Mouse (Mus musculus) adrenal gland, postnatal 10 days (tissue): ENCODE results near the gene Frmpd1. TPM values are rescaled to one million over a fixed set of nuclear protein-coding genes. Genes with fewer than 3 reads are reported as not detected.

ENCODE experiments used
- DNase-seq: peaks from one replicate; pipeline ENCODE4 v3.0.0; 2021; ENCODE audit warnings: mixed read lengths
- total RNA-seq, 2 experiments: library from RNA; stranded (reverse); gene quantifications; 2 replicates each; pipeline ENCODE4 v1.2.3; 2021

Frmpd1 gene
- total RNA-seq, 2 experiments from 2014 or later = 6.3 to 7.3 TPM

- no peak for DNase-seq
These were observed 53.6 kb downstream of the Frmpd1 start for GRCm38 (mm10) chr4:45238260-45238659.

GRCm38 (mm10) chr4:45241330-45241729 is 56.7 kb downstream of the Frmpd1 start:
- DNase-seq = no peak

GRCm38 (mm10) chr4:45242163-45242562 is 57.5 kb downstream of the Frmpd1 start:
- DNase-seq = no peak

- no peak for DNase-seq
These were observed 58.7 kb downstream of the Frmpd1 start for GRCm38 (mm10) chr4:45243211-45243902.

- DNase-seq = no peak
These were observed 66.6 kb downstream of the Frmpd1 start for GRCm38 (mm10) chr4:45251265-45251664.

- DNase-seq = peak; percentile 30
These were observed 68.2 kb downstream of the Frmpd1 start for GRCm38 (mm10) chr4:45252861-45253262.

- DNase-seq = peak; percentile 51
These were observed 69.3 kb downstream of the Frmpd1 start for GRCm38 (mm10) chr4:45253839-45254601.

GRCm38 (mm10) chr4:45259232-45259832 is 74.7 kb downstream of the Frmpd1 start:
- DNase-seq = no peak

GRCm38 (mm10) chr4:45261551-45261950 is 76.9 kb downstream of the Frmpd1 start:
- DNase-seq = no peak

GRCm38 (mm10) chr4:45267883-45268282 is 83.2 kb downstream of the Frmpd1 start:
- DNase-seq = no peak

- DNase-seq = peak; percentile 57
These were observed 86.4 kb downstream of the Frmpd1 start for GRCm38 (mm10) chr4:45271041-45271452.

GRCm38 (mm10) chr4:45275770-45276169 is 91.1 kb downstream of the Frmpd1 start:
- DNase-seq = no peak

GRCm38 (mm10) chr4:45279292-45279691 is 94.6 kb downstream of the Frmpd1 start:
- DNase-seq = no peak

- peak; percentile 76 for DNase-seq
These were observed 95.4 kb downstream of the Frmpd1 start for GRCm38 (mm10) chr4:45279981-45280548.

- DNase-seq = no peak
These were observed 101.6 kb downstream of the Frmpd1 start for GRCm38 (mm10) chr4:45286318-45286717.

- no peak for DNase-seq
These were observed 103.2 kb downstream of the Frmpd1 start for GRCm38 (mm10) chr4:45287906-45288305.

GRCm38 (mm10) chr4:45296662-45297564 is 112.2 kb downstream of the Frmpd1 start, which contains the start of gene Trmt10b:
Gene Trmt10b, plus strand, starts transcription at chr4:45297127.
- DNase-seq = peak; percentile 72

GRCm38 (mm10) chr4:45305536-45305935 is 120.9 kb downstream of the Frmpd1 start:
- no peak for DNase-seq

- DNase-seq = no peak
These were observed 123.4 kb downstream of the Frmpd1 start for GRCm38 (mm10) chr4:45308046-45308445.

GRCm38 (mm10) chr4:45308606-45309005 is 123.9 kb downstream of the Frmpd1 start:
- no peak for DNase-seq

- DNase-seq = no peak
These were observed 126.4 kb downstream of the Frmpd1 start for GRCm38 (mm10) chr4:45311056-45311455.
